ENCODE assay signal across 17 mouse cellular contexts in the genomic region with DNA sequence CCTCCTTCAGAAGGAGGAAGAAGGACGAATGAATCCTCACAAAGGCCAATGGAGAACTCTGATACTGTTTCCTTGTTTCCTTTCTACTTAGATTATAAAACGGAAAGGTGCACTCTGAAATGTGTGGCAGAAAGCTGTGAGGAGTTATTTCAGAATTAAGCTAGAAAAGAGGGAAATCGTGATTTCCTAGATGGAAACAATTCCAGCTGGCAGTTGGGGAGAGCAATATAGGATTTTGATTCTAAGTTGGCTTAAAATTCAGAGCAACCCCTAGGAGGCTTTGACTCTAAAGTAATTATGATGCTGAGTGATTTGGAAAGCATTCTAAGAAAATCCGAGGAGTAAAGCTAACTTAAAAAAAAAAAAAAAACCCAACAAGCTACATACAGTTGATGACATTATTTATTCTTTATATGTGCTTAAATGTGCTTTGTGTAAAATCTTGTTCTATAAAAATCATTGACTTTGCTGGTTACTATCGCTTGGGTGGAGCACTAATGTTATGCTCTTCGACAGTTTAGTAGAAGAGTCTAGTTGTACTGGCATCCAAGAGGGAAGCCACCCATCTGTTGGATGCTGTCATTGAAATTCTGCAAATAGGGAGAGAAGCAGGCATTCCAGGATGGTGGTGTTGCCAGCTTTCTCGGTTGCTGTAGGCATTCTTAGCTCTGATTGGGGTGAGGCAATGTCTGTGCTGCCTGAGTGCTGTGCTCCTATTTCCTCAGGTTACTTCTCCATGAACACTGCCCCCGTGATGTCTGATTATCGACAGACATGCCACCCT.
DNase-seq lines count a peak whose midpoint lies in the region; ATAC-seq and TF ChIP-seq lines count a peak whose summit lies in the region.
"Had no signal": no experiment of that assay in that cellular context is flagged by ENCODE, and none has a peak within 500 bp of the region (broad histone marks: within the 10 kb centered on the region; RNA-seq: fewer than 3 reads in every experiment).

No protein-coding gene starts in this region.

- H3K36me3 ChIP-seq in limb, embryonic 10.5 days: no peaks in the 10 kb centered on the region
- H3K36me3 ChIP-seq: G1E; heart, embryonic 13.5 days; hindbrain, embryonic 10.5 days; liver, embryonic 15.5 days; midbrain, embryonic 13.5 days had no signal

- TF ChIP-seq POLR2A in brain, embryonic 14.5 days (IDR thresholded peaks at IDR 0.05; ENCODE audit: borderline replicate concordance, extremely low read depth, insufficient read depth, insufficient read length, poor library complexity, severe bottlenecking): no peak

- intact Hi-C loops in left cerebral cortex, postnatal 36 days (cut with DNase I): no loop called here
- intact Hi-C loops in gastrocnemius, postnatal 14 days (cut with DNase I; ENCODE audit: low total_unique reads): no loop called here

- no peak overlapping the region for H3K4me3 ChIP-seq in limb, embryonic 10.5 days
- H3K4me3 ChIP-seq: gastrocnemius, adult 2 months; heart, embryonic 13.5 days; hindbrain, embryonic 10.5 days; liver, embryonic 15.5 days; midbrain, embryonic 13.5 days had no signal

- H3K27me3 ChIP-seq in limb, embryonic 10.5 days (ENCODE audit: low read depth, poor library complexity, severe bottlenecking): no peaks in the 10 kb centered on the region
- H3K27me3 ChIP-seq: heart, embryonic 13.5 days; liver, embryonic 15.5 days; midbrain, embryonic 13.5 days had no signal

- no peak for DNase-seq in frontal cortex, postnatal 25 days (ENCODE audit: low spot score in 2 of 2)
- DNase-seq in brain, embryonic 14.5 days (ENCODE audit: low read depth): peak; percentile 56
- DNase-seq in frontal cortex, postnatal 14 days (ENCODE audit: low spot score in 2 of 2): peak; percentile 11 to 28
- DNase-seq in left cerebral cortex, postnatal 36 days (ENCODE audit: low spot score in 2 of 2): peak; percentile 38 to 53
- DNase-seq in gastrocnemius, postnatal 14 days: no peak
- no peak for DNase-seq in lung, adult 18-20 months
- DNase-seq in limb, embryonic 10.5 days (ENCODE audit: low spot score): no peak
- DNase-seq: adrenal gland, postnatal 14 days; gastrocnemius, adult 2 months; kidney, postnatal 10 days; thymus, adult 18-20 months had no signal

- H3K4me1 ChIP-seq in limb, embryonic 10.5 days: peaks cover 25% of the 10 kb centered on the region
- H3K4me1 ChIP-seq: heart, embryonic 13.5 days; liver, embryonic 15.5 days; midbrain, embryonic 13.5 days had no signal

- H3K27ac ChIP-seq in limb, embryonic 10.5 days: no peak overlapping the region
- H3K27ac ChIP-seq: gastrocnemius, adult 2 months; heart, embryonic 13.5 days; hindbrain, embryonic 10.5 days; liver, embryonic 15.5 days; midbrain, embryonic 13.5 days had no signal

- peak; percentile 96 for ATAC-seq in frontal cortex, adult (ENCODE audit: low TSS enrichment)
- ATAC-seq: midbrain, embryonic 13.5 days had no signal

- 92% methylated on average over 9 of the region's 9 CpGs for WGBS in limb, embryonic 10.5 days

- TF ChIP-seq CTCF in brain, embryonic 14.5 days (IDR thresholded peaks at IDR 0.05; ENCODE audit: borderline replicate concordance, extremely low read depth, insufficient read depth, insufficient read length): no peak

- no peaks in the 10 kb centered on the region for H3K9me3 ChIP-seq in limb, embryonic 10.5 days (replicated peaks)
- H3K9me3 ChIP-seq: heart, embryonic 13.5 days; hindbrain, embryonic 10.5 days; liver, embryonic 15.5 days; midbrain, embryonic 13.5 days had no signal

Comparison
In these comparisons a context has a peak if more than half of its experiments do, and no peak if none do; other contexts are left out.
1. DNase-seq: peak in brain, embryonic 14.5 days (single experiment), frontal cortex, postnatal 14 days (2 of 2) and left cerebral cortex, postnatal 36 days (2 of 2); none in frontal cortex, postnatal 25 days (0 of 2), gastrocnemius, postnatal 14 days (single experiment), lung, adult 18-20 months (0 of 2) and limb, embryonic 10.5 days (single experiment).